Comparison of ENCODE assay signal across 34 mouse cellular contexts in the genomic region with DNA sequence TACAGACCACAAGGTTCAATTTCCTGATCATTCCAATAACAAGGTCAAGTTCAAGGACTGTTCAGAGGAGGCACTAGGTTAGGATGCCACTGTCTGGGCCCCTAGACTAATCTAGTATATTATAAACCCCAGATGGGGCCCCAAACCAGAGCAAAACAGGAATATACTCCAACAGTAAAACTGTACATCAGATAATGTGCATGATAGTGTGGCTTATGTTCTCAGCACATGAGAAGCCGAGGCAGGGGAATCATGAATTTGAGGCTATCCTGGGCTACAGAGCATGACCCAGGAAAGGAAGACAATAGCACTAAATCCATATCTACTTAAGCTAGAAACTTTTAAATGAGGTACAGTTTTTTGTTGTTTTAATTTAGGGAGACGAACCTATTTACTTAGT. TPM values are rescaled to one million over a fixed set of nuclear protein-coding genes. Genes with fewer than 3 reads are reported as not detected.
"Had no signal": no experiment of that assay in that cellular context is flagged by ENCODE, and none has a peak within 500 bp of the region (broad histone marks: within the 10 kb centered on the region; RNA-seq: fewer than 3 reads in every experiment).

No protein-coding gene starts in this region.

- H3K27me3 ChIP-seq: limb, embryonic 12.5 days; limb, embryonic 13.5 days; limb, embryonic 15.5 days; liver, embryonic 12.5 days; liver, embryonic 13.5 days; liver, embryonic 15.5 days; megakaryocyte, embryonic 14.5 days; midbrain, embryonic 12.5 days; midbrain, embryonic 13.5 days; midbrain, embryonic 15.5 days; neural tube, embryonic 12.5 days; neural tube, embryonic 13.5 days had no signal

- H3K4me2 ChIP-seq: limb, embryonic 12.5 days; limb, embryonic 13.5 days; limb, embryonic 15.5 days; liver, embryonic 11.5 days; liver, embryonic 12.5 days; liver, embryonic 13.5 days; liver, embryonic 15.5 days; lung, embryonic 14.5 days; midbrain, embryonic 11.5 days; midbrain, embryonic 12.5 days; midbrain, embryonic 13.5 days; midbrain, embryonic 15.5 days; neural tube, embryonic 12.5 days; neural tube, embryonic 13.5 days had no signal

- ATAC-seq: liver, embryonic 12.5 days; liver, postnatal 0 days; midbrain, embryonic 13.5 days; midbrain, embryonic 15.5 days; midbrain, embryonic 16.5 days had no signal

- DNase-seq: left cerebral cortex, postnatal 4 days; liver; liver, embryonic 13.5 days; liver, postnatal 0 days; lung, adult 2 months; lung, embryonic 14.5 days; lung, postnatal 10 days; lung, postnatal 14 days; lung, postnatal 4 days; midbrain, embryonic 14.5 days had no signal

- H3K9me3 ChIP-seq: limb, embryonic 10.5 days; limb, embryonic 12.5 days; limb, embryonic 13.5 days; limb, embryonic 15.5 days; liver, embryonic 12.5 days; liver, embryonic 13.5 days; liver, embryonic 15.5 days; megakaryocyte, embryonic 14.5 days; midbrain, embryonic 10.5 days; midbrain, embryonic 12.5 days; midbrain, embryonic 13.5 days; midbrain, embryonic 15.5 days; neural tube, embryonic 12.5 days; neural tube, embryonic 13.5 days had no signal

- H3K27ac ChIP-seq: left cerebral cortex, adult 2 months; limb, embryonic 10.5 days; limb, embryonic 12.5 days; limb, embryonic 13.5 days; limb, embryonic 15.5 days; liver, embryonic 12.5 days; liver, embryonic 13.5 days; liver, embryonic 14.5 days; liver, embryonic 15.5 days; macrophage; midbrain, embryonic 10.5 days; midbrain, embryonic 12.5 days; midbrain, embryonic 13.5 days; midbrain, embryonic 15.5 days; neural tube, embryonic 12.5 days; neural tube, embryonic 13.5 days had no signal

- H3K36me3 ChIP-seq: limb, embryonic 10.5 days; limb, embryonic 12.5 days; limb, embryonic 13.5 days; limb, embryonic 15.5 days; liver, embryonic 13.5 days; liver, embryonic 15.5 days; midbrain, embryonic 10.5 days; midbrain, embryonic 12.5 days; midbrain, embryonic 13.5 days; midbrain, embryonic 15.5 days; neural tube, embryonic 12.5 days; neural tube, embryonic 13.5 days had no signal

- H3K4me1 ChIP-seq: limb, embryonic 15.5 days; liver, embryonic 12.5 days; liver, embryonic 13.5 days; liver, embryonic 15.5 days; midbrain, embryonic 10.5 days; midbrain, embryonic 12.5 days; midbrain, embryonic 15.5 days; neural tube, embryonic 12.5 days; neural tube, embryonic 13.5 days had no signal

- H3K4me3 ChIP-seq: left cerebral cortex, adult 2 months; limb, embryonic 10.5 days; limb, embryonic 12.5 days; limb, embryonic 13.5 days; limb, embryonic 15.5 days; liver, embryonic 12.5 days; liver, embryonic 13.5 days; liver, embryonic 15.5 days; megakaryocyte, embryonic 14.5 days; midbrain, embryonic 10.5 days; midbrain, embryonic 12.5 days; midbrain, embryonic 13.5 days; midbrain, embryonic 15.5 days; myocyte; neural tube, embryonic 12.5 days; neural tube, embryonic 13.5 days had no signal

- H3K9ac ChIP-seq: limb, embryonic 12.5 days; limb, embryonic 13.5 days; limb, embryonic 15.5 days; liver, embryonic 12.5 days; liver, embryonic 13.5 days; liver, embryonic 14.5 days; liver, embryonic 15.5 days; liver, postnatal 0 days; lung, embryonic 14.5 days; midbrain, embryonic 12.5 days; midbrain, embryonic 13.5 days; midbrain, embryonic 15.5 days; neural tube, embryonic 12.5 days; neural tube, embryonic 13.5 days had no signal

RNA-seq across cellular contexts. Expression of a gene that starts 19.5 kb away (rescaled TPM):
- total RNA-seq: liver, adult 2 months; megakaryocyte, adult 5-6 weeks had no signal
- polyA plus RNA-seq: limb, embryonic 15.5 days; liver, adult 2 months; liver, embryonic 11.5 days; liver, embryonic 12.5 days; liver, embryonic 13.5 days; liver, embryonic 14.5 days; liver, embryonic 15.5 days; liver, embryonic 16.5 days; liver, postnatal 0 days; lung, adult 2 months; macrophage; myocyte; neural tube, embryonic 11.5 days had no signal
